Mouse (Mus musculus): Measurements from ENCODE around the gene Adarb1. TPM values are rescaled to one million over a fixed set of nuclear protein-coding genes. Genes with fewer than 3 reads are reported as not detected.

Adarb1 gene
- polyA plus RNA-seq, 1 experiment, result 10.9 TPM

- no peaks in the 10 kb centered on the region for H3K27me3 ChIP-seq (ENCODE audit: control insufficient read depth, insufficient read depth, low read length)
- no peaks in the 10 kb centered on the region; the same call in 1 of the 2 replicates for H3K4me1 ChIP-seq (ENCODE audit: control insufficient read depth, insufficient read depth, low read length)
- no peak overlapping the region for H3K4me3 ChIP-seq (ENCODE audit: control insufficient read depth, low read depth, low read length)
- H3K36me3 ChIP-seq (ENCODE audit: control insufficient read depth, insufficient read depth, low read length), result no peaks in the 10 kb centered on the region
- H3K27ac ChIP-seq (ENCODE audit: control insufficient read depth, insufficient read depth, low read depth, low read length), result no peak overlapping the region
- TF ChIP-seq POLR2A (IDR thresholded peaks at IDR 0.05; ENCODE audit: control insufficient read depth, low read depth, low read length), result no peak
These were observed 43.7 kb downstream of the Adarb1 start for GRCm38 (mm10) chr10:77374407-77374806.

DNA sequence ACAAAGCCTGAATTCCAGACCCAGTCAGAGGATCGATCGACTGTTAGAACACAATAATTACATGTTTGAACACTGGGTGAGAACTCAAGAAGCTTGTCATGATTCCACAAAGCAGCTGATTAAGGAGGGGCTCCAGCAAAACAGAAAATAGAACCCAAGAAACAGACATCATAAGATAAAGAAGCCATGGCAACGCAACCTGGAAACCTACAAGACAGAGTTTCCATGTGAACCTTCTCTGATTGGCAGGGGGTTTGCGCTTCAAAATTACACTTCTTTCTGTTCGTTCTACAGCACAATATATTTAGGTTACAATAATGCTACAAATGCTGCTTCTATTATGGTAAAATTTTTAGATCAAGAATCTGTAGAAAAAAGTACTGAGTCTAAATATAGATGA lies 47.9 kb downstream of the Adarb1 start:
- Histone ChIP-seq H3K27me3 (ENCODE audit: control insufficient read depth, insufficient read depth, low read length) (no peaks in the 10 kb centered on the region), H3K27ac (ENCODE audit: control insufficient read depth, insufficient read depth, low read depth, low read length) (no peak overlapping the region), H3K4me1 (ENCODE audit: control insufficient read depth, insufficient read depth, low read length) (no peaks in the 10 kb centered on the region; the same call in 1 of the 2 replicates), H3K36me3 (ENCODE audit: control insufficient read depth, insufficient read depth, low read length) (no peaks in the 10 kb centered on the region), H3K4me3 (ENCODE audit: control insufficient read depth, low read depth, low read length) (peak overlapping the region; percentile 70)
- no peak for TF ChIP-seq POLR2A (IDR thresholded peaks at IDR 0.05; ENCODE audit: control insufficient read depth, low read depth, low read length)
- TF ChIP-seq CTCF (IDR thresholded peaks at IDR 0.05; ENCODE audit: control insufficient read depth, insufficient read depth, insufficient replicate concordance, low read depth, low read length), result no peak

- no peak overlapping the region for H3K4me3 ChIP-seq (ENCODE audit: control insufficient read depth, low read depth, low read length)
- no peaks in the 10 kb centered on the region for H3K36me3 ChIP-seq (ENCODE audit: control insufficient read depth, insufficient read depth, low read length)
- H3K27me3 ChIP-seq (ENCODE audit: control insufficient read depth, insufficient read depth, low read length), result no peaks in the 10 kb centered on the region
- no peak overlapping the region for H3K27ac ChIP-seq (ENCODE audit: control insufficient read depth, insufficient read depth, low read depth, low read length)
- no peaks in the 10 kb centered on the region for H3K4me1 ChIP-seq (ENCODE audit: control insufficient read depth, insufficient read depth, low read length)
- TF ChIP-seq CTCF (IDR thresholded peaks at IDR 0.05; ENCODE audit: control insufficient read depth, insufficient read depth, insufficient replicate concordance, low read depth, low read length), result no peak
- no peak for TF ChIP-seq POLR2A (IDR thresholded peaks at IDR 0.05; ENCODE audit: control insufficient read depth, low read depth, low read length)
These were observed 50.1 kb downstream of the Adarb1 start for GRCm38 (mm10) chr10:77367973-77368372.

DNA sequence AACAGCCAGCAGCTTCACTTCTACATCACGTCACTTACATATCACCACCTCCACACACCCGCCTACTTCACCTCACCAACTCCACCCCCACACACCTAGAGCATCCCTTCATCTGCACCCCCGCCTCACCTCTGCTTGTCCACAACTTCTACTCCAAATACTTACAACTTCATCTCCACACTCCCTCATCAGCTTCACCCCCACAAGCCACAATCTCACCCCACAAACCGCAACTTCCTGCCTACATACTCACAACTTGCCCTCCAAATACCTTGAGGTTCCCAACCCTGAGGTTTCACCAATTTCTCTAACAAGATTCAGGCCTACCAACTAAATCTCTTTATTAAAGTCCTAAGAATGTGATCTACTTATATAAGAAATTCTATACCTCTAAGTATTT lies 51.1 kb downstream of the Adarb1 start:
- Histone ChIP-seq H3K4me1 (ENCODE audit: control insufficient read depth, insufficient read depth, low read length) (no peaks in the 10 kb centered on the region), H3K27me3 (ENCODE audit: control insufficient read depth, insufficient read depth, low read length) (no peaks in the 10 kb centered on the region), H3K36me3 (ENCODE audit: control insufficient read depth, insufficient read depth, low read length) (no peaks in the 10 kb centered on the region), H3K27ac (ENCODE audit: control insufficient read depth, insufficient read depth, low read depth, low read length) (no peak overlapping the region), H3K4me3 (ENCODE audit: control insufficient read depth, low read depth, low read length) (no peak overlapping the region)
- no peak for TF ChIP-seq CTCF (IDR thresholded peaks at IDR 0.05; ENCODE audit: control insufficient read depth, insufficient read depth, insufficient replicate concordance, low read depth, low read length)
- no peak for TF ChIP-seq POLR2A (IDR thresholded peaks at IDR 0.05; ENCODE audit: control insufficient read depth, low read depth, low read length)

DNA sequence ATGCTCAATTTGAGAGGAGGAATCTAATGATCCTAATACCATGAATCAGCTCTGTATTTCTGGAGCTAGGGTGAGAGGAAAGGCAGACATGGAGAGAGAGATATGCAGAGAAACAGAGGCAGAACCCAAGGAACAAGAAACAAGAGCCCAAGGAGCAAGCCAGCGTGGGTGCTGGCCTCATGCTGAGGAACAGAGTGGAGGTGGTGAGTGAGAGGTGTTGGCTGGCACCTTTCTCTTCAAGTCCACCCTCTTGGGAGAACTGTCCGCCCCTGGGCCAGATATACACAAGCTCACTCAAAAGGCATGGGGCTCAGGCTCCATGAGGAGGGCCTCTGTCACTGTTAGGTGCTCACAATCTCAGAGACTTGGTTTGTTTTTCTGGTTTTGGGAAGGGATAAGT lies 52.9 kb downstream of the Adarb1 start:
- Histone ChIP-seq H3K4me1 (ENCODE audit: control insufficient read depth, insufficient read depth, low read length) (no peaks in the 10 kb centered on the region), H3K27me3 (ENCODE audit: control insufficient read depth, insufficient read depth, low read length) (no peaks in the 10 kb centered on the region), H3K27ac (ENCODE audit: control insufficient read depth, insufficient read depth, low read depth, low read length) (no peak overlapping the region), H3K4me3 (ENCODE audit: control insufficient read depth, low read depth, low read length) (no peak overlapping the region), H3K36me3 (ENCODE audit: control insufficient read depth, insufficient read depth, low read length) (no peaks in the 10 kb centered on the region)
- TF ChIP-seq POLR2A (IDR thresholded peaks at IDR 0.05; ENCODE audit: control insufficient read depth, low read depth, low read length) (no peak), CTCF (IDR thresholded peaks at IDR 0.05; ENCODE audit: control insufficient read depth, insufficient read depth, insufficient replicate concordance, low read depth, low read length) (no peak)

- H3K4me1 ChIP-seq (ENCODE audit: control insufficient read depth, insufficient read depth, low read length), result no peaks in the 10 kb centered on the region
- no peak overlapping the region for H3K4me3 ChIP-seq (ENCODE audit: control insufficient read depth, low read depth, low read length)
- TF ChIP-seq CTCF (IDR thresholded peaks at IDR 0.05; ENCODE audit: control insufficient read depth, insufficient read depth, insufficient replicate concordance, low read depth, low read length) (no peak), POLR2A (IDR thresholded peaks at IDR 0.05; ENCODE audit: control insufficient read depth, low read depth, low read length) (no peak)
These were observed 57.6 kb downstream of the Adarb1 start for GRCm38 (mm10) chr10:77360486-77360885.

DNA sequence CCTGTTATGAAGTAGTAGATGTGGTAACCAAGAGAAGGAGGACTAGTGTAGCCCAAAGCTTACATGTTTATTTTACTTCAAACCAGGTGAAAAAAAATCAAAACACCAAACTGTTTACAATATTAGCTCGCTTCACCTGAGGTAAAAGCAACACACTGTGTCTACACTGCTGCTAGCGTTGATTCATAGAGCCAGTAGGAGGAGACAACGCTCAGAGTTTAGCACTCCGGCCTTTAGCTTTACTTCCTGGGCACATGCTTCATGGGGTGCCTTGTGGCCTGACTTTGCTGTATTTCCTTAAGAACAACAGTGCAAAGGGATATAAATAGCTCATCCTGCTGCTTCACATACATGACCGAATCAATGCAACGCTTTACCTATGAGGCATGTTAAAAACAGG lies 60.1 kb downstream of the Adarb1 start:
- no peaks in the 10 kb centered on the region for H3K4me1 ChIP-seq (ENCODE audit: control insufficient read depth, insufficient read depth, low read length)
- TF ChIP-seq CTCF (IDR thresholded peaks at IDR 0.05; ENCODE audit: control insufficient read depth, insufficient read depth, insufficient replicate concordance, low read depth, low read length), result no peak
- TF ChIP-seq POLR2A (IDR thresholded peaks at IDR 0.05; ENCODE audit: control insufficient read depth, low read depth, low read length), result no peak
- no peaks in the 10 kb centered on the region for H3K36me3 ChIP-seq (ENCODE audit: control insufficient read depth, insufficient read depth, low read length)
- H3K4me3 ChIP-seq (ENCODE audit: control insufficient read depth, low read depth, low read length), result no peak overlapping the region
- H3K27ac ChIP-seq (ENCODE audit: control insufficient read depth, insufficient read depth, low read depth, low read length), result no peak overlapping the region
- no peaks in the 10 kb centered on the region for H3K27me3 ChIP-seq (ENCODE audit: control insufficient read depth, insufficient read depth, low read length)

More at GRCm38 (mm10) chr10:77360486-77360885, 57.6 kb downstream of the Adarb1 start:
- Histone ChIP-seq H3K27ac (ENCODE audit: control insufficient read depth, insufficient read depth, low read depth, low read length) (no peak overlapping the region), H3K27me3 (ENCODE audit: control insufficient read depth, insufficient read depth, low read length) (no peaks in the 10 kb centered on the region), H3K36me3 (ENCODE audit: control insufficient read depth, insufficient read depth, low read length) (no peaks in the 10 kb centered on the region)

Data from testis, adult 2 months (tissue).